Mouse (Mus musculus) neural tube, embryonic 15.5 days (tissue): Measurements from ENCODE around the gene Dnm2. TPM values are rescaled to one million over a fixed set of nuclear protein-coding genes. Genes with fewer than 3 reads are reported as not detected.

ENCODE experiments used
- ATAC-seq: fragments of 200-750 bp; cut with Nextera tagmentation; 2 replicates; pipeline ENCODE4 v1.8.0; 2017; ENCODE audit warnings: mild to moderate bottlenecking, moderate TSS enrichment, moderate library complexity; ENCODE audit not compliant: low FRiP score
- H3K27ac ChIP-seq: fragments of 300-500 bp; sonication (generic); replicated peaks from 2 replicates; pipeline ENCODE4 v1.5.1; 2015; ENCODE audit warnings: mild to moderate bottlenecking, inconsistent platforms
- H3K27me3 ChIP-seq: fragments of 300-500 bp; sonication (generic); replicated peaks from 2 replicates; pipeline ENCODE4 v1.6.1; 2015; ENCODE audit warnings: inconsistent platforms
- H3K36me3 ChIP-seq: fragments of 300-500 bp; sonication (generic); 2 replicates; pipeline ENCODE4 v1.6.1; 2015; ENCODE audit warnings: inconsistent platforms
- H3K4me1 ChIP-seq: fragments of 300-500 bp; sonication (generic); 2 replicates; pipeline ENCODE4 v1.6.1; 2015; ENCODE audit warnings: inconsistent platforms
- H3K4me2 ChIP-seq: fragments of 300-500 bp; sonication (generic); 2 replicates; pipeline ENCODE4 v1.6.1; 2015; ENCODE audit warnings: inconsistent platforms, mild to moderate bottlenecking, moderate library complexity
- H3K4me3 ChIP-seq: fragments of 300-500 bp; sonication (generic); replicated peaks from 2 replicates; pipeline ENCODE4 v1.5.1; 2015; ENCODE audit warnings: mild to moderate bottlenecking, inconsistent platforms
- H3K9ac ChIP-seq: fragments of 300-500 bp; sonication (generic); replicated peaks from 2 replicates; pipeline ENCODE4 v1.6.1; 2015; ENCODE audit warnings: mild to moderate bottlenecking, inconsistent platforms
- H3K9me3 ChIP-seq: fragments of 300-500 bp; sonication (generic); replicated peaks from 2 replicates; pipeline ENCODE4 v1.6.1; 2016; ENCODE audit warnings: inconsistent platforms
- WGBS: fragments of 180-500 bp; shearing (Covaris S2); methylation state at CpG from one replicate; pipeline ENCODE4 v1.1.7; 2015; ENCODE audit warnings: mixed read lengths; 5-methylcytosine and 5-hydroxymethylcytosine counted together
- polyA plus RNA-seq: library from polyadenylated mRNA; unstranded; fragments of >200 nt; fragmentation: Nextera tagmentation; extraction: Ambion mirVana; gene quantifications from 2 replicates; pipeline ENCODE4 v1.2.1, GENCODE M21; 2015

Dnm2 gene
- polyA plus RNA-seq, 1 experiment from 2014 or later = 58.5 TPM

DNA sequence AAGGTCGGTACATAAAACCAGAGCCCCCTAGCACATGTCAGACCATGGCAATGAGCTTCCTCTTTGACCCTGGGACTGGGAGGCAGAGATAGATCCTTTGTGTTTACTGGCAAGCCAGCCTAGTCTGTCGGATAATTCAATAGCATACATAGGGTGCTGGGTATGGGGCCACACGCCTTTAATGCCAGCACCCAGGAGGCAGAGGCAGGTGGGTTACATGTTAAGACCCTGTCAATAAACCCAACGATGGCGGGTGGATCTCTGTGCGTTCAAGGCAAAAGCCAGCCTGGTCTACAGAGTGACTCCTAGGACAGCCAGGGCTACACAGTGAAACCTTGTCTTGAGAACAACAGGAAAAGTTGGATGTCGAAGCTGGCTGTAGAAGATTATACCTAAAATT, 16.1 kb upstream of the Dnm2 start:
- H3K9ac ChIP-seq = no peak overlapping the region
- ATAC-seq = no peak

DNA sequence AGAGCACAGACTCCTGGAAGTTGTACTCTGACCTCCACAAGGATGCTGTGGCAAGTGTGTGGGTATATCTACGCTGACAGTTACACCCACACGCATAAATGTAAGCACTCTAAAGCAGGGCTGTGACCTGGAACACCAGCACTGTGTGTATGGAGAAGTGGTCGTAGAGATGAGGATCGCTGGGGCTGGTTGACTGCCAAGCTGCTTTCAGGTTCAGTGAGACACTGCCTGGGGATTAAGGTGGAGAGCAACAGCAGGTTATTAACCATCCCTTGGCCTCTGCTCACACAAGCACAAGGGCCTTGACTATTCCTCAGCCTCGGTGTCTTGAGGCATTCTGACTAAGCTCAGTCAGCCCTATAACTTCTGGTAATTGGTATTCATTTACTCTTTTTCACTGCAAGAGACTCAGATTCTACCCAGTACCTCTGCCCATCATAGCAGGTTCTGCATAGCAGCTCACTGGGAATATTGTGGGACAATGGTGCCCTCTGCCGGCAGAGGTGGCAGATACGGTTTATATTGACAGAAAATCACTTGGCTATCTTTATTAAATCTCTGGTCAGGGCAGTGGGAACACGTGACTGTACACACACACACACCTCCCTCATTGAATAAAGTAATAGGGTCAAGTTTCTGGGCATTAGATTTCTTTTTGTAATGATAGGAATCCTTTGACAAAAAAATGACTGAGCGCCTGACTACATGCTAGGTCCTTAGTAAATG, 15.0 kb upstream of the Dnm2 start:
- peaks cover 23% of the 10 kb centered on the region for H3K36me3 ChIP-seq
- no peaks in the 10 kb centered on the region for H3K27me3 ChIP-seq
- no peak overlapping the region for H3K27ac ChIP-seq
- ATAC-seq = no peak
- H3K4me1 ChIP-seq = peaks cover 41% of the 10 kb centered on the region
- no peak overlapping the region for H3K4me3 ChIP-seq
- no peak overlapping the region for H3K9ac ChIP-seq
- no peak overlapping the region for H3K4me2 ChIP-seq
- no peaks in the 10 kb centered on the region for H3K9me3 ChIP-seq
- WGBS = 36% methylated on average over 9 of the region's 9 CpGs

More for the DNA sequence above, 16.1 kb upstream of the Dnm2 start:
- Histone ChIP-seq H3K9me3 (no peaks in the 10 kb centered on the region), H3K4me2 (no peak overlapping the region), H3K4me1 (peaks cover 34% of the 10 kb centered on the region), H3K27me3 (no peaks in the 10 kb centered on the region), H3K36me3 (peaks cover 34% of the 10 kb centered on the region), H3K27ac (no peak overlapping the region), H3K4me3 (no peak overlapping the region)
- WGBS = 76% methylated on average over 7 of the region's 7 CpGs

DNA sequence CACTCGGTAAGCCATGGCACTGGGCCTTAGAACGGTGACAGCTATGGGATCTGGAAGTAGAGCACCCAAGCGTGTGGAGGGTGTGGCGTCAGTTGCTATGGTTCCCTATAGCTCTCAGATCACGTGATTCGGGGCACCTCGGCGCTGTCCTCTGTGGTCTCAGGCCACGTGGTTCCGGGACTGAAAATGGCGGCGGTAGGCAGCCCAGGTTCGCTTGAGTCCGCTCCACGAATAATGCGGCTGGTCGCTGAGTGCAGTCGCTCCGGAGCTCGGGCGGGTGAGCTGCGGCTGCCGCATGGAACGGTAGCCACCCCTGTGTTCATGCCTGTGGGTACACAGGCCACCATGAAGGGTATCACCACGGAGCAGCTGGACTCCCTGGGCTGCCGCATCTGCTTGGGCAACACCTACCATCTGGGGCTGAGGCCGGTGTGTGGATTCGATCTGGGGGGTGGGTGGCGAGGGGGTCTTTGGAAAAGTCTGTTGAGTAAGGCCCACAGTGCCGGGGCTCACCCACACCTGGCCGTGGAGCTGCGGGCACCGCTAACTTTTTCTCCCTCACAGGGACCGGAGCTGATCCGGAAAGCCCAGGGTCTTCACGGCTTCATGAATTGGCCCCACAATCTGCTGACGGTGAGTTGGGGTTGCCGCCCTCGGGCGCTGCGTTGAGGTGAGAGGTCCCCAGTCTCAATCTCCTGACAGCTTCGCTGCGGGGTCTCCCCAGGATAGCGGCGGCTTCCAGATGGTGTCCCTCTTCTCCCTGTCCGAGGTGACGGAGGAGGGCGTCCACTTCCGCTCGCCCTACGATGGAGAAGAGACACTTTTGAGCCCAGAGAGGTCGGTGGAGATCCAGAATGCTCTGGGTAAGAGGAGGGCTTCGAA, 12.8 kb upstream of the Dnm2 start, which contains the start of gene Qtrt1:
TSS of gene Qtrt1 (plus strand) at position 169 of the 882 bp plus-strand sequence.
- ATAC-seq = peak; percentile 96
- peaks cover 46% of the 10 kb centered on the region for H3K4me1 ChIP-seq
- peak within 1 kb of the TSS; percentile 67 for H3K4me3 ChIP-seq
- H3K9me3 ChIP-seq = no peaks in the 10 kb centered on the region
- H3K36me3 ChIP-seq = peaks cover 14% of the 10 kb centered on the region
- H3K4me2 ChIP-seq = peak within 1 kb of the TSS; percentile 89
- H3K27me3 ChIP-seq = no peaks in the 10 kb centered on the region
- WGBS = 1% methylated on average over 53 of the region's 53 CpGs
- peak within 1 kb of the TSS; percentile 74 for H3K9ac ChIP-seq
- H3K27ac ChIP-seq = peak within 1 kb of the TSS; percentile 80

GRCm38 (mm10) chr9:21417866-21418265, 6.8 kb upstream of the Dnm2 start:
- H3K4me2 ChIP-seq = no peak overlapping the region
- no peaks in the 10 kb centered on the region for H3K9me3 ChIP-seq
- WGBS = 93% methylated on average over 2 of the region's 2 CpGs
- no peak overlapping the region for H3K27ac ChIP-seq
- no peak overlapping the region for H3K4me3 ChIP-seq
- H3K36me3 ChIP-seq = peaks cover 49% of the 10 kb centered on the region
- no peak overlapping the region for H3K9ac ChIP-seq
- no peaks in the 10 kb centered on the region for H3K27me3 ChIP-seq
- peaks cover 17% of the 10 kb centered on the region for H3K4me1 ChIP-seq
- ATAC-seq = no peak

DNA sequence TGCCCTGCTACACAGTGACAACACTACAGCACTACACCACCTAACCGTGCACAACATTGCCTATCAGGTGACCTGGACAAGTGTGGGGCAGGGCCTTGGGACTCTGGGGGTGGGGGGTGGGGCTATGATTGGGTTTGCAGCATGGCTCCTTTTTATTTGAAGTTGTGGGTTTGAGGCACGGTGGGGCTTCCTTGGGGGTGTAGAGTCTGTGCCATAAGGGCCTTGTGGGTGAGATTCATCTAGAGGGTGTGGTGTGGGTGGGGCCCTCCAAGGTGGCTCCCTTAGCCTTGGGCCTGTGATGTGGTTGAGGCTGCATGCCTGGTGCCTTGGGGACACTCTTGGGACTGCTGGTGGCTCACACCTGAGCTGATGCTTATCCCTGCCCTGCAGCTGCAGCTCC, 5.1 kb upstream of the Dnm2 start:
- peaks cover 49% of the 10 kb centered on the region for H3K36me3 ChIP-seq
- 91% methylated on average over 2 of the region's 2 CpGs for WGBS
- no peak overlapping the region for H3K9ac ChIP-seq
- no peaks in the 10 kb centered on the region for H3K9me3 ChIP-seq
- H3K4me3 ChIP-seq = no peak overlapping the region
- H3K4me2 ChIP-seq = no peak overlapping the region
- no peaks in the 10 kb centered on the region for H3K27me3 ChIP-seq
- H3K4me1 ChIP-seq = peaks cover 10% of the 10 kb centered on the region; the same call in 1 of the 2 replicates
- no peak for ATAC-seq
- no peak overlapping the region for H3K27ac ChIP-seq

- Histone ChIP-seq H3K9ac (peak overlapping the region; percentile 80), H3K4me2 (peak overlapping the region; percentile 84), H3K36me3 (peaks cover 10% of the 10 kb centered on the region), H3K4me1 (peaks cover 55% of the 10 kb centered on the region), H3K27ac (peak overlapping the region; percentile 87), H3K4me3 (peak overlapping the region; percentile 97), H3K9me3 (no peaks in the 10 kb centered on the region), H3K27me3 (no peaks in the 10 kb centered on the region)
- ATAC-seq = no peak
- WGBS = 8% methylated on average over 6 of the region's 6 CpGs
Measured at GRCm38 (mm10) chr9:21425556-21425945, 843 bp downstream of the Dnm2 start.

DNA sequence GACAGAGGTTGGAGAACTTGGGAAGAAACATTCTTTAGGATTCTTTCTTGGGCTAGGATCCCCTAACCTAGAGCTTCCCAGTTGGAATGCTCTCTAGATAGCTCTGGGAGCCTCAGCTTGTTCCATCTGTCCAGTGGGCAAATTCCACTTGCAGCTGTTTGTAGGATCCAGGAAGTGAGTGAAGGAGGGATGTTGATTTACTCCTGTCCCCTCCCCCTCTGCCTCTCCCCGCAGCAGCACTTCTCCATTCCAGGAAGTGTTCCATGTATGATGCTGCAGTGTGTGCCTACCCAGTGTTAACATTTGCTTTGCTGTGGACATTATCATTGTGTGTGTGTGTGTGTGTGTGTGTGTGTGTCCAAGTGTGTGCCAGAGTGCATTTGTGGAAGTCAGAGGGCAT, 1.3 kb downstream of the Dnm2 start:
- ATAC-seq = no peak
- WGBS = 12% methylated on average over 1 of the region's 1 CpGs
- H3K4me3 ChIP-seq = peak overlapping the region; percentile 97
- peaks cover 5% of the 10 kb centered on the region for H3K36me3 ChIP-seq
- H3K4me2 ChIP-seq = peak overlapping the region; percentile 84
- H3K27ac ChIP-seq = no peak overlapping the region; the same call in 1 of the 2 replicates
- H3K27me3 ChIP-seq = no peaks in the 10 kb centered on the region
- peaks cover 59% of the 10 kb centered on the region for H3K4me1 ChIP-seq
- H3K9ac ChIP-seq = peak overlapping the region; percentile 80
- H3K9me3 ChIP-seq = no peaks in the 10 kb centered on the region

GRCm38 (mm10) chr9:21426525-21426924, 1.8 kb downstream of the Dnm2 start:
- peaks cover 62% of the 10 kb centered on the region for H3K4me1 ChIP-seq

DNA sequence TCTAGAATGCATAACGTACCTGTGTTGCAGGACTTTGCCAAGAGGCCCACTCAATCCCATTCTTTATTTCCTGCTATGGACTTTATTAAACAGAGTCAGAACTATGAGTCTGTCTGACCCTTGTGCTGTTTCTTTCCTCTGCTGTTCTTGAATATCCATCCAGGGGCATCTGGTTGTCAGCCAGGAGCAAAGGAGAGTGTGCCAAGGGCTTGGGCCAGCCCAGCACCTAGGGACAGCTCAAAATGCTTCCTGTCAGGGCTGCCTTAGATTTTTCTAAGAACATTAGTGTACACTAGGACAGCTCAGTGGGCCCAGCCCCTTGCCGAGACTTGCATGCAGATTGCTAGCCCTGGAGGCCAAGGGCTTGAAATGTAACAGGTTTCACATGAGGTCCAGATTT, 3.1 kb downstream of the Dnm2 start:
- no peaks in the 10 kb centered on the region for H3K27me3 ChIP-seq
- peaks cover 62% of the 10 kb centered on the region for H3K4me1 ChIP-seq
- H3K27ac ChIP-seq = no peak overlapping the region
- H3K4me2 ChIP-seq = no peak overlapping the region
- H3K9ac ChIP-seq = no peak overlapping the region
- 93% methylated on average over 2 of the region's 2 CpGs for WGBS
- ATAC-seq = no peak
- H3K4me3 ChIP-seq = no peak overlapping the region
- H3K9me3 ChIP-seq = no peaks in the 10 kb centered on the region
- H3K36me3 ChIP-seq = no peaks in the 10 kb centered on the region

More at GRCm38 (mm10) chr9:21426525-21426924, 1.8 kb downstream of the Dnm2 start:
- Histone ChIP-seq H3K4me3 (peak overlapping the region; percentile 97), H3K27me3 (no peaks in the 10 kb centered on the region), H3K36me3 (peaks cover 1% of the 10 kb centered on the region; the same call in 1 of the 2 replicates), H3K4me2 (peak overlapping the region; percentile 84), H3K27ac (no peak overlapping the region), H3K9ac (no peak overlapping the region), H3K9me3 (no peaks in the 10 kb centered on the region)
- 75% methylated on average over 2 of the region's 2 CpGs for WGBS
- ATAC-seq = no peak

DNA sequence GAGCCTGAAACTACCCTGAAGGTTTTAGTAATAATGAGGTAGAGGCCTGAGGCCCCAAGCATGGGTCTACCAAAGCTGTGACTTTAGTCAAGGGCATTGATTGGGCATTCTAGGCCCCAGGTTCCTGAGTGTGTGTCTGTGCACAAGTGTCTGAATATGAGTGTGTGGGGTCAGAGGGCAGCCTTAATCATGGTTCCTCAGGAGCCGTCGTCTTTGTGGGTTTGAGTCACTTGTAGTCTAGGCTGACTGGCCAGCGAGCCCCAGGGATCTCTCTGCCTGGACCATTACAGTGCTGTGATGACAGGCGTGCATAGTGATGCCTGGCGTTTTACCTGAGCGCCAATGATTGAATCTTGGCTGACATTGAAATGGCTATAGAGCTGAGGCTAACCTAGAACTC, 3.5 kb downstream of the Dnm2 start:
- 92% methylated on average over 6 of the region's 6 CpGs for whole genome bisulfite sequencing

DNA sequence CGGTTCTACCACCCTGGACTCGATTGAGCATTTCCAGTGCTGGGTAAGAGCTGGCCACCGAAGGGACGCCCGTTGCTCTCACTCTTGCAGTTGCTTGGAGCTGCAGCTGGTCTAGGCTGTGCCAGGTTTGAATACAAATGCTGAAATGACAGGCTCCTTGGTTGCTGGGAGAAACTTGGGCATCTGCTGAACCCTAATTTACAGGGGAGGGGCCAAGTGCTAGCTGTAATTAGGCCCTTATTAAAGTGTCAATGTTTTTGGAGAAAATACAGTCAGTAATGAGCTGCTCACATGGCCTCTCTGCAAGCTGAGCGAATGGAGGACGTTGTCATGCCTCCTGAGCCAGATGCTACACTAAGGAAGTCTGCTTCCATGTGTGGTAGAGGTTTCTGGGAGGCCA, 6.0 kb downstream of the Dnm2 start:
- Histone ChIP-seq H3K9me3 (no peaks in the 10 kb centered on the region), H3K4me1 (peaks cover 61% of the 10 kb centered on the region), H3K36me3 (no peaks in the 10 kb centered on the region), H3K4me2 (no peak overlapping the region), H3K27me3 (no peaks in the 10 kb centered on the region), H3K9ac (no peak overlapping the region), H3K27ac (no peak overlapping the region), H3K4me3 (no peak overlapping the region)
- WGBS = 70% methylated on average over 7 of the region's 7 CpGs
- ATAC-seq = no peak

More for the DNA sequence above, 3.5 kb downstream of the Dnm2 start:
- ATAC-seq = no peak
- Histone ChIP-seq H3K4me1 (peaks cover 62% of the 10 kb centered on the region), H3K27me3 (no peaks in the 10 kb centered on the region), H3K9ac (no peak overlapping the region), H3K36me3 (no peaks in the 10 kb centered on the region), H3K4me2 (no peak overlapping the region), H3K4me3 (no peak overlapping the region), H3K9me3 (no peaks in the 10 kb centered on the region), H3K27ac (no peak overlapping the region)
